In genomic region chr11:61929323-61930097, GRCm38 (mm10) we compare ENCODE assay signal across 8 mouse cellular contexts. TPM values are rescaled to one million over a fixed set of nuclear protein-coding genes. Genes with fewer than 3 reads are reported as not detected.
A peak's percentile ranks its signal among the peaks of the same experiment; 100 is the strongest.
DNase-seq lines count a peak whose midpoint lies in the region; ATAC-seq and TF ChIP-seq lines count a peak whose summit lies in the region.

No protein-coding gene starts in this region.

- peak overlapping the region; percentile 94 for H3K9ac ChIP-seq in heart, embryonic 15.5 days
- peak overlapping the region; percentile 94 for H3K9ac ChIP-seq in ES-Bruce4 (ENCODE audit: low read depth, poor library complexity, severe bottlenecking)
- peak overlapping the region; percentile 92 for H3K9ac ChIP-seq in forebrain, embryonic 12.5 days
- H3K9ac ChIP-seq in liver, embryonic 15.5 days: peak overlapping the region; percentile 99

- no peak for TF ChIP-seq POLR2A in ES-Bruce4 (IDR thresholded peaks at IDR 0.05; ENCODE audit: insufficient read depth, low read length)

- intact Hi-C loops in heart, postnatal 36 days (cut with DNase I): loop anchor here (2.0 kb wide), 1 partner anchor 75 kb away; the partner anchor contains the start of gene Ulk2

- H3K27ac ChIP-seq in heart, embryonic 15.5 days: peak overlapping the region; percentile 98
- H3K27ac ChIP-seq in ES-Bruce4 (ENCODE audit: insufficient read depth, low read length): peak overlapping the region; percentile 30; the same call in 1 of the 2 replicates
- H3K27ac ChIP-seq in forebrain, embryonic 12.5 days: peak overlapping the region; percentile 95
- H3K27ac ChIP-seq in liver, embryonic 15.5 days (replicated peaks): peak overlapping the region; percentile 93

- DNase-seq in heart, postnatal 36 days: no peak
- no peak for DNase-seq in frontal cortex, postnatal 14 days (ENCODE audit: low spot score in 2 of 2)
- no peak for DNase-seq in adrenal gland, postnatal 25 days
- no peak for DNase-seq in urinary bladder, adult 2 months (ENCODE audit: low spot score)

- TF ChIP-seq EP300 in ES-Bruce4 (IDR thresholded peaks at IDR 0.05; ENCODE audit: insufficient read depth, low read depth, low read length): no peak

- H3K4me2 ChIP-seq in heart, embryonic 15.5 days: peak overlapping the region; percentile 74
- H3K4me2 ChIP-seq in forebrain, embryonic 12.5 days: peak overlapping the region; percentile 71
- peak overlapping the region; percentile 92 for H3K4me2 ChIP-seq in liver, embryonic 15.5 days

- 1% methylated on average over 45 of the region's 47 CpGs for WGBS in heart, embryonic 15.5 days
- 2% methylated on average over 47 of the region's 47 CpGs for WGBS in forebrain, embryonic 12.5 days
- WGBS in liver, embryonic 15.5 days (ENCODE audit: insufficient replicate concordance): under 1% methylated on average over 47 of the region's 47 CpGs

- TF ChIP-seq CTCF in ES-Bruce4 (IDR thresholded peaks at IDR 0.05; ENCODE audit: low read depth, low read length): no peak

- H3K4me3 ChIP-seq in heart, embryonic 15.5 days: peak overlapping the region; percentile 99
- H3K4me3 ChIP-seq in ES-Bruce4 (ENCODE audit: low read depth, low read length): peak overlapping the region; percentile 94
- peak overlapping the region; percentile 88 for H3K4me3 ChIP-seq in forebrain, embryonic 12.5 days (replicated peaks)
- peak overlapping the region; percentile 100 for H3K4me3 ChIP-seq in liver, embryonic 15.5 days (replicated peaks)

- H3K9me3 ChIP-seq in heart, embryonic 15.5 days (replicated peaks): no peaks in the 10 kb centered on the region
- H3K9me3 ChIP-seq in ES-Bruce4 (replicated peaks; ENCODE audit: control insufficient read depth, insufficient read depth, low read length, poor library complexity, severe bottlenecking): 0 out of 2 replicates have a peak, but pooled peaks cover 2% of the 10 kb centered on the region
- no peaks in the 10 kb centered on the region for H3K9me3 ChIP-seq in forebrain, embryonic 12.5 days
- H3K9me3 ChIP-seq in liver, embryonic 15.5 days (replicated peaks): no peaks in the 10 kb centered on the region

- H3K4me1 ChIP-seq in heart, embryonic 15.5 days (replicated peaks): peaks cover 26% of the 10 kb centered on the region
- H3K4me1 ChIP-seq in ES-Bruce4 (ENCODE audit: control insufficient read depth, insufficient read depth, low read length): no peaks in the 10 kb centered on the region
- peaks cover 19% of the 10 kb centered on the region for H3K4me1 ChIP-seq in forebrain, embryonic 12.5 days
- peaks cover 34% of the 10 kb centered on the region for H3K4me1 ChIP-seq in liver, embryonic 15.5 days (replicated peaks)

- H3K36me3 ChIP-seq in heart, embryonic 15.5 days: no peaks in the 10 kb centered on the region; the same call in 1 of the 2 replicates
- peaks cover 2% of the 10 kb centered on the region; the same call in 1 of the 2 replicates for H3K36me3 ChIP-seq in ES-Bruce4 (ENCODE audit: control insufficient read depth, insufficient read depth, low read length, poor library complexity, severe bottlenecking)
- H3K36me3 ChIP-seq in forebrain, embryonic 12.5 days (replicated peaks): no peaks in the 10 kb centered on the region
- peaks cover 8% of the 10 kb centered on the region; the same call in 1 of the 2 replicates for H3K36me3 ChIP-seq in liver, embryonic 15.5 days (replicated peaks)

- ATAC-seq in heart, embryonic 15.5 days (replicated peaks; ENCODE audit: insufficient number of reproducible peaks, insufficient read depth, low FRiP score, low read depth): peak; percentile 61
- ATAC-seq in forebrain, embryonic 12.5 days (ENCODE audit: low FRiP score): no peak; the same call in 1 of the 2 replicates
- peak; percentile 68 for ATAC-seq in liver, embryonic 15.5 days (ENCODE audit: insufficient read depth)

- no peaks in the 10 kb centered on the region for H3K27me3 ChIP-seq in heart, embryonic 15.5 days
- H3K27me3 ChIP-seq in ES-Bruce4 (ENCODE audit: control insufficient read depth, insufficient read depth, low read length, poor library complexity, severe bottlenecking): no peaks in the 10 kb centered on the region
- H3K27me3 ChIP-seq in forebrain, embryonic 12.5 days: no peaks in the 10 kb centered on the region
- H3K27me3 ChIP-seq in liver, embryonic 15.5 days: no peaks in the 10 kb centered on the region

RNA-seq across cellular contexts. Expression of gene Akap10, which starts 0.5 kb away (rescaled TPM):
- polyA plus RNA-seq in heart, embryonic 15.5 days (2015; fragmentation: Nextera tagmentation; extraction: Ambion mirVana): 12.6 and 13.7 TPM in 2 replicates
- 10 to 100 TPM; 14.6 to 15.0 TPM for total RNA-seq in heart, postnatal 36 days (2021)
- polyA plus RNA-seq in ES-Bruce4 (2011; ENCODE audit: insufficient read depth, insufficient read length, low read depth, missing spikeins): 28.4 and 29.0 TPM in 2 replicates
- polyA plus RNA-seq in forebrain, embryonic 12.5 days (2016; fragmentation: Nextera tagmentation; extraction: Ambion mirVana): 18.4 and 19.6 TPM in 2 replicates
- 7.9 and 8.0 TPM in 2 replicates for polyA plus RNA-seq in liver, embryonic 15.5 days (2015; fragmentation: Nextera tagmentation; extraction: Ambion mirVana)
- total RNA-seq in adrenal gland, postnatal 25 days (2021): 28.2 and 33.5 TPM in 2 replicates
- 17.9 and 18.5 TPM in 2 replicates for polyA plus RNA-seq in urinary bladder, adult 2 months (2012; rRNA removed)

RNA-seq across cellular contexts. Expression of gene Specc1, which starts 27.1 kb away (rescaled TPM):
- 11.1 and 12.9 TPM in 2 replicates for polyA plus RNA-seq in heart, embryonic 15.5 days (2015; fragmentation: Nextera tagmentation; extraction: Ambion mirVana)
- 1 to 10 TPM; 5.5 to 9.5 TPM for total RNA-seq in heart, postnatal 36 days (2021)
- polyA plus RNA-seq in ES-Bruce4 (2011; ENCODE audit: insufficient read depth, insufficient read length, low read depth, missing spikeins): 31.4 and 32.1 TPM in 2 replicates
- 15.7 and 17.5 TPM in 2 replicates for polyA plus RNA-seq in forebrain, embryonic 12.5 days (2016; fragmentation: Nextera tagmentation; extraction: Ambion mirVana)
- 54.4 and 57.0 TPM in 2 replicates for polyA plus RNA-seq in liver, embryonic 15.5 days (2015; fragmentation: Nextera tagmentation; extraction: Ambion mirVana)
- total RNA-seq in adrenal gland, postnatal 25 days (2021): 8.9 and 9.7 TPM in 2 replicates
- 8.7 and 10.3 TPM in 2 replicates for polyA plus RNA-seq in urinary bladder, adult 2 months (2012; rRNA removed)

Comparison
In these comparisons a context has a peak if more than half of its experiments do, and no peak if none do; other contexts are left out.
1. H3K27ac ChIP-seq: peak in every context shown above with its lines; median percentile 98 in heart, embryonic 15.5 days; 95 in forebrain, embryonic 12.5 days; 93 in liver, embryonic 15.5 days; 30 in ES-Bruce4.